Mouse (Mus musculus) c-Kit-positive CD71-positive TER-119-negative erythroid progenitor cells, embryonic 14.5 days (primary cell): ENCODE data around the gene Erc1.

ENCODE experiments used
- DNase-seq: peaks from one replicate; pipeline ENCODE4 v3.0.0-alpha.2; 2013; ENCODE audit warnings: low read depth

Erc1 gene

GRCm38 (mm10) chr6:119587454-119587853 lies 260.5 kb downstream of the Erc1 start:
- no peak for DNase-seq

DNA sequence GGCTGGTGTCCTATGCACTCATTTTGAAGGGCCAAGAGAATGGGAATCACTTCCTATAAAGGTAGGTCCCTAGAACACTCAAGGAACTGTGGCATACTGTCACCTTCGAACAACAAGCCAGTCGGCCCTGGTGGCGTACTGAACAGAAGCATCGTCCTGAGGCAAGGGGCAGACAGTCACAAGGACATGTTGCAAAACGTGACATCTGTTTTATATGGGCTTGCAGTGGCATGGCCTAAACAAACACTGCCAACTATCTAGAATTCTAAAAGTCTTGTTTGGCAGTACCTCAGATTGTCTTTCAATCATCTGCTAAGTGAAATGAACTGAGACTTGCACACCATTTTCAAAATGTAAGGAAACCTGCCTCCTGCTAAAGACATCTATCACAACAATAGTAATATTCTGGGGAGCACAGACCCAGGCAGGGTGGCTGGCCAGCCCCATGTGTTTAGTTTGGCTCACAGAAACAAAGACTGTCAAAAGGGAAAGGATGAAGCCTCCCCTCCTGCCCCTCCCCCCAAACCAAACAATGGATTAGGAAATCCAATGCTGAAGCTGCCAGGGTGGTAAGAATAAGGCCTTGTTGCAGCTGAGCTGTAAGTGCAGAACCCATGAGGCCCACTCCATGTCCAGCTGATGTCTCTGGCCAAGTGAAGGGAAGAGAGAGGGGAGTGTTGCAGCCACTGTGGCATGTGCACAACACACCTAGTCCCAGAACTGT lies 262.2 kb downstream of the Erc1 start:
- DNase-seq = no peak

GRCm38 (mm10) chr6:119584061-119584460 lies 263.9 kb downstream of the Erc1 start:
- no peak for DNase-seq

- no peak for DNase-seq
Observed at GRCm38 (mm10) chr6:119583165-119583564, 264.8 kb downstream of the Erc1 start.

DNA sequence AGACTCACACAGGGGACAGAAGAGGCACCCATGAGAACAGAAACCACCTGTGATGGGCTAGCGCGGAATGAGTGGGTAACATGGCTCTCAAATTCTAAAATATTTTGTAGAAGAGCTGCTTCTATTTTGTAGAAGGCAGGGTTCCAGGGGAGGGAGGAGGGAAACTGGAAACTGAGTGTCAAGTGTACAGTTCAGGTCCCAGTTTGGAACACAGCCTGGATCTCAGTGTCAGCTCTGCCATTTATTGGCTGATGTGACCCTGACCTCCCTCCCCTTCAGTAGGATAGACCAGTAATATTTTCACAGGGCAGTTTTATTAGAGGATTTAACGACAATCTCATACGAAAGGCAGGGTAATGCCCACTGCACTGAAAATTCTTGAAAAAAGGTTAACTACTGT lies 271.3 kb downstream of the Erc1 start:
- DNase-seq = no peak

DNA sequence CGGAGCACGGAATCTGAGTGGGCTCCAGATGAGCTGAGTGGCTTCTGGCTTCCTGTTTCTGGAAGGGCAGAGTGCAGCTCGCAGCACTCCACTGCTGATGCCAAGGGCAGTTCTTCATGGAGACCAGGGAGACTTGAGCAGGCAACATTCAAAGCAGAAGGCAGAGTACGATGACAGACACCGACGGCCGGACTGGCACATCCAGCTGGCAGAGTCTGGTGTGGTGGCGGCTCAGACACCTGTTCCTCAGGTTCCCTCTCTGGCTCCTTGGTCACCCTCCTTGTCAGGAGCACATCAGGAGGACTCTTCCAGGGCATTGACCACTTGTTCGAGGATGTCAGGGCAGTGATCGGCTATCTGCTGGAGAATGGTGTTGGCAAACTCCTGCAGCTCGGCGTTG lies 272.6 kb downstream of the Erc1 start:
- no peak for DNase-seq

- no peak for DNase-seq
Observed at GRCm38 (mm10) chr6:119572296-119572695, 275.7 kb downstream of the Erc1 start.

GRCm38 (mm10) chr6:119570797-119571196 lies 277.2 kb downstream of the Erc1 start:
- DNase-seq = no peak

GRCm38 (mm10) chr6:119568339-119568738 lies 279.6 kb downstream of the Erc1 start:
- DNase-seq = no peak

GRCm38 (mm10) chr6:119565451-119566379 lies 282.3 kb downstream of the Erc1 start:
- no peak for DNase-seq

DNA sequence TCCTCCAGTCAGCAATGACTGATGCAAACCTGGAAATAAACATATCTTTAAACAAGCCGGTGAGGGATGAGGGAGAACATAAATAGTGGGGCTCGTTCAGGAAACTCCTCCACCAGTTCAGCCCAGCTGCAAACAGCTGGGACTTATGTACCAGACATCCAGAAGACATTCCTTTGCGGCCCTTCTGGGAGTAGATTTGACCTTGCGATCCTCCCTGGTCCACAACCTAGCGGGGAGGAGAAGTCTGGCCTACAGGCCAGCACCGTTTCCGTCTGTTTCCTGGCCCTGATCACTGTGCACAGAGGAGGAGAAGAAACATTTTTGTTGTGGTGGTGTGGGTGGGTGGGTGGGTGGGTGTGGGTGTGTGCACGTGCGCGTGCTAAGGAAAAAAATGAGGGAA lies 285.4 kb downstream of the Erc1 start:
- DNase-seq = no peak

DNA sequence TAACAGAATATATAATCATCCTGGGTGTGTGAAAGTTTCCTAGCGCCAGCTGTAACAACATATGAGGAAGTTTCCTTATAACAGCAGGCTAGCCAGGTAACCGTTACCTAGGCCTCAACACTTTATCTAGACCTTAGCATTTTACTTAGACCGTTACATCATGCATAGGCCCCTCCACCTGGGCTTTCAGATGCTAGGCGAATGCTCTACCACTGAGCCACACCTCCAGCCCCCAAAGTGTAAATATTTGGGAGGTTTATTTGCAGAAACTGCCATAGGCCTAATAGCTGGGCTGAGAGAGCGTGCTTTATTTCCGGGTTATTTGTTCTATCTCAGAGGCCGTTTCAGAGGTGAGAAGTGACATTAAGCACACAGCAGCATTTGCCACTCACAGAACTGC lies 289.1 kb downstream of the Erc1 start:
- no peak for DNase-seq

GRCm38 (mm10) chr6:119554439-119554838 lies 293.5 kb downstream of the Erc1 start:
- no peak for DNase-seq

- no peak for DNase-seq
Observed at GRCm38 (mm10) chr6:119544518-119544864, 303.5 kb downstream of the Erc1 start.

DNA sequence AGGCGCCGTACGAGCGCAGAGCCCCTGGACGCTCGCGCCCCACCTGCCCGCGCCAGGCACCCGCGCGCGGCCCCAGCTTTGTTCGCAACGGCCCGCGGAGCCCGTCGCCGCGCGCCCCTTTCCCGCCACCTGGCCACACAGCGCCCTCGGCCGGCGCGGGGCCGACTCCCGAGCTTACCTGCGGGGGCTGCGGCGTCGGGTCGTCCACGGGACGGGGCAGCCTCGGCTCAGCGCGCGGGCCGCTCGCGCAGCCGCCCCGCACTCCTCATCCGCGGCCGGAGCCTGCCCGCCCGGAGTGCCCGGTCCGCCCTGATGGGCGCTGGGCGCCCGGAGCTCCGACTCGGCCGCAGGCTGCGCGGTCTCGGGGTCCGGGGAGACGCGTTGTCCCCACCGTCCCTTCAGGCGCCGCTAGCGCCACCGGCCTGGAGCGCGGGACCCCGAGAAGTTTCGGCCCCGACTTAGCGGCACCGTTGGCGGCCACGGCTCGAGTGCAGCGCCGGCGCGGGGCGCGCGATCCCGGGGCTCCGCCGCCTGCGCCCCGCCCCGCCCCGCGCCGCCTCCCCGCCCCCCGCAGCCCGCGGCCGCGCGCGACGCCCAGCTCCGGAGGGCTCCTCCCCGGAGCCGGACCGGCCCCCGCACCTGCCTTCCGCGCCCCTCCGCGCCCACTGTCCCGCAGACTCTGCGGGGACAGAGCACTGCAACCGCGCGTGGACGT lies 304.0 kb downstream of the Erc1 start, which contains the start of gene Wnt5b:
TSS of gene Wnt5b (minus strand) at position 545 of the 715 bp plus-strand sequence.
- no peak for DNase-seq

GRCm38 (mm10) chr6:119543456-119543802 lies 304.5 kb downstream of the Erc1 start:
- DNase-seq = no peak

DNA sequence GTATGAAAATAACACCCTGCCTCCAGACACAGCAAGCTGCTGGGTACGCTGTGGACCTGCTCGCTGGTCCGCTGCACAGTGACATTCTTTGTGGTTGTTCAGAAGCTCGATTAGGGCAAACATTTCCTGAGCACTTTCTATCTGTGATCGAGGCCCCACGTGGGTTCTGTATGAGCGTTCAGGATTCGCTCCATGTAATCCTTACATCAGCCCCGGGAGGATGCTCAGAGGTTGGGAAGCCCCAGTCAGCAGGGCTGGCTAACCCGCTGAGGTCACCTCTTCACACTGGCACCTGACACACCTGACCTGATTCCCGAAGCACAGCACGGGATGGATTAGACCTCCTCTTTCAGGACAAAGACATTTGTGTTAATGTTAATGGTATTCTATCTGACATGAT lies 312.1 kb downstream of the Erc1 start:
- DNase-seq = no peak

DNA sequence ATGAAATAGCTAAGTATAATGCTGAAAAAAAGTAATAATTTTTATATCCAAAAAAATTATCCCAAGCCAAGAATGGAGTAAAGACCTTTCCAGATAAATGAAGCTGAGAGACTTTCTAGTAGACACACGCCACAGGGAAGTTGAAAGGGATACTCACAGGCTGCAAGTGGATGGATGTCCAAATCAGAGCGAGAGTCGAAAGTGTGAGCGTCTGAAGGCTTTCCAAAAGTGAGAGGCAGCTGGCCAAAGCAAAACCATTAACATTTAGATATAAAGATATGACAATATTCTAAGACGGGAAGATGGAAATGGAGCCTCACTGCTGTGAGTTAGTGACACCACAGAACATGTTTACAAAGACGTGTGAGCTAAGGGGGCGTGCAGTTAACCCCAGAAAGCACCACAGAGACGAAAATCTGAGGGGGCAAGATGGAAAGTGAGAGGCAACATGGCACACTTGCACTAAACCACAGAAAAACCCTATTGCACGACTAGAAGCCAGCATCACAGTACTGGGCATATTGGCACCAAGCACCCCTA lies 314.7 kb downstream of the Erc1 start:
- DNase-seq = no peak

- no peak for DNase-seq
Observed at GRCm38 (mm10) chr6:119529659-119530058, 318.3 kb downstream of the Erc1 start.

- no peak for DNase-seq
Observed at GRCm38 (mm10) chr6:119526498-119526897, 321.5 kb downstream of the Erc1 start.

DNA sequence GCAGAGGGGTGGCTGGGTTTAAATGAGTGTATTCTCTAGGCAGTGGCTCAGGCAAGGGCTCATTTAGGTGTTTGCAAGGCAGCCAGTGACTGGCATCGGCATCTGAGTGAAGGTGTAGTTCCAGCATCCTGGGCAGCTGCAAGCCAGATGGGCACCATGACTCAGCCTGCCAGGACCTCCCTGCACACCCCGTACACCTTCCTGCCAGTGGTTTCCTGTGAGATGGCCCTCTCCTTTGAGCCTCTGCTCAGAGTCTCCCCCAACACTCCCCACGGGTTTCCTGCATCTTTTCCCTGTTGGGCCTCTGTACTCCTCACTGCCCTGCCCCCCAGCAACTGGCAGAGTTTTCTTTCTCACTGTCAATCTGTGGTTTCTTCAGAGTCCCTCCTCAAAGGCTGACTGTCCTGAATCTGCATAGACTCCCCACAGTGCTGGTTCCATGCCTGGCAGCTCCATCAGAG lies 326.0 kb downstream of the Erc1 start:
- DNase-seq = no peak

- no peak for DNase-seq
Observed at GRCm38 (mm10) chr6:119521482-119521900, 326.5 kb downstream of the Erc1 start.
